Mouse (Mus musculus) neural tube, embryonic 14.5 days (tissue): ENCODE results near the gene Dennd2a. TPM values are rescaled to one million over a fixed set of nuclear protein-coding genes. Genes with fewer than 3 reads are reported as not detected.

Experiments
- ATAC-seq: fragments of 200-750 bp; cut with Nextera tagmentation; 2 replicates; pipeline ENCODE4 v1.8.0; 2017; ENCODE audit warnings: low read depth, mild to moderate bottlenecking, moderate TSS enrichment, moderate library complexity
- H3K27ac ChIP-seq: fragments of 300-500 bp; sonication (generic); 2 replicates; pipeline ENCODE4 v1.5.1; 2014; ENCODE audit warnings: low read depth, mild to moderate bottlenecking, control low read depth, low read length, moderate library complexity, mixed read lengths
- H3K27me3 ChIP-seq: fragments of 300-500 bp; sonication (generic); 2 replicates; pipeline ENCODE4 v1.6.1; 2014; ENCODE audit warnings: low read length; ENCODE audit not compliant: control insufficient read depth, insufficient read depth
- H3K36me3 ChIP-seq: fragments of 300-500 bp; sonication (generic); 2 replicates; pipeline ENCODE4 v1.6.1; 2014; ENCODE audit warnings: low read length, mixed read lengths; ENCODE audit not compliant: control insufficient read depth, insufficient read depth
- H3K4me1 ChIP-seq: fragments of 300-500 bp; sonication (generic); 2 replicates; pipeline ENCODE4 v1.6.1; 2014; ENCODE audit warnings: low read length; ENCODE audit not compliant: control insufficient read depth, insufficient read depth
- H3K4me2 ChIP-seq: fragments of 300-500 bp; sonication (generic); 2 replicates; pipeline ENCODE4 v1.6.1; 2014; ENCODE audit warnings: mild to moderate bottlenecking, low read depth, low read length, control low read depth
- H3K4me3 ChIP-seq: fragments of 300-500 bp; sonication (generic); 2 replicates; pipeline ENCODE4 v1.5.1; 2014; ENCODE audit warnings: low read depth, low read length, control low read depth, mixed read lengths
- H3K9ac ChIP-seq: fragments of 300-500 bp; sonication (generic); replicated peaks from 2 replicates; pipeline ENCODE4 v1.6.1; 2014; ENCODE audit warnings: low read depth, mild to moderate bottlenecking, control low read depth, low read length, mixed read lengths
- H3K9me3 ChIP-seq: fragments of 300-500 bp; sonication (generic); 2 replicates; pipeline ENCODE4 v1.6.1; 2016; ENCODE audit warnings: low read length; ENCODE audit not compliant: control insufficient read depth
- WGBS: fragments of 180-500 bp; shearing (Covaris S2); extraction: QIAGEN DNeasy Blood & Tissue Kit; methylation state at CpG from one replicate; pipeline ENCODE4 v1.1.7; 2014; 5-methylcytosine and 5-hydroxymethylcytosine counted together
- polyA plus RNA-seq: library from polyadenylated mRNA; unstranded; fragments of >200 nt; fragmentation: Nextera tagmentation; extraction: Ambion mirVana; gene quantifications from 2 replicates; pipeline ENCODE4 v1.2.1, GENCODE M21; 2014

The Dennd2a gene
- polyA plus RNA-seq, 1 experiment from 2014 or later, result 20.1 TPM

GRCm38 (mm10) chr6:39474424-39474823 is 83.2 kb downstream of the Dennd2a start:
- no peak for ATAC-seq
- 65% methylated on average over 6 of the region's 6 CpGs for WGBS

GRCm38 (mm10) chr6:39472837-39473236 is 84.8 kb downstream of the Dennd2a start:
- no peak overlapping the region for H3K27ac ChIP-seq
- H3K27me3 ChIP-seq, result no peaks in the 10 kb centered on the region
- no peak overlapping the region for H3K9ac ChIP-seq
- H3K4me3 ChIP-seq, result no peak overlapping the region
- ATAC-seq, result no peak
- no peaks in the 10 kb centered on the region for H3K9me3 ChIP-seq
- no peak overlapping the region for H3K4me2 ChIP-seq
- 85% methylated on average over 5 of the region's 5 CpGs for WGBS
- no peaks in the 10 kb centered on the region for H3K4me1 ChIP-seq
- peaks cover 16% of the 10 kb centered on the region for H3K36me3 ChIP-seq

More at GRCm38 (mm10) chr6:39474424-39474823, 83.2 kb downstream of the Dennd2a start:
- no peak overlapping the region for H3K4me2 ChIP-seq
- H3K27me3 ChIP-seq, result no peaks in the 10 kb centered on the region
- no peaks in the 10 kb centered on the region for H3K9me3 ChIP-seq
- H3K36me3 ChIP-seq, result 0 out of 2 replicates have a peak, but pooled peaks cover 3% of the 10 kb centered on the region
- no peak overlapping the region for H3K27ac ChIP-seq
- H3K9ac ChIP-seq, result no peak overlapping the region
- 0 out of 2 replicates have a peak, but pooled peaks cover 7% of the 10 kb centered on the region for H3K4me1 ChIP-seq
- H3K4me3 ChIP-seq, result no peak overlapping the region

GRCm38 (mm10) chr6:39472271-39472670 is 85.4 kb downstream of the Dennd2a start:
- Histone ChIP-seq H3K4me3 (no peak overlapping the region), H3K9ac (no peak overlapping the region), H3K36me3 (peaks cover 14% of the 10 kb centered on the region), H3K27ac (no peak overlapping the region), H3K27me3 (no peaks in the 10 kb centered on the region), H3K4me1 (no peaks in the 10 kb centered on the region), H3K9me3 (no peaks in the 10 kb centered on the region), H3K4me2 (no peak overlapping the region)
- no peak for ATAC-seq
- 89% methylated on average over 4 of the region's 4 CpGs for WGBS

GRCm38 (mm10) chr6:39470076-39470475 is 87.6 kb downstream of the Dennd2a start:
- ATAC-seq, result no peak
- Histone ChIP-seq H3K4me1 (no peaks in the 10 kb centered on the region), H3K4me3 (no peak overlapping the region), H3K4me2 (no peak overlapping the region), H3K36me3 (peaks cover 14% of the 10 kb centered on the region), H3K27ac (no peak overlapping the region), H3K27me3 (no peaks in the 10 kb centered on the region), H3K9ac (no peak overlapping the region), H3K9me3 (no peaks in the 10 kb centered on the region)
- WGBS, result 96% methylated on average over 14 of the region's 14 CpGs

GRCm38 (mm10) chr6:39469427-39469826 is 88.2 kb downstream of the Dennd2a start:
- Histone ChIP-seq H3K27ac (no peak overlapping the region), H3K27me3 (no peaks in the 10 kb centered on the region), H3K4me3 (no peak overlapping the region), H3K36me3 (peaks cover 14% of the 10 kb centered on the region), H3K9ac (no peak overlapping the region), H3K4me2 (no peak overlapping the region), H3K9me3 (no peaks in the 10 kb centered on the region), H3K4me1 (no peaks in the 10 kb centered on the region)
- ATAC-seq, result no peak
- WGBS, result 94% methylated on average over 5 of the region's 5 CpGs

GRCm38 (mm10) chr6:39462621-39463538 is 94.8 kb downstream of the Dennd2a start:
- Histone ChIP-seq H3K4me2 (no peak overlapping the region), H3K9me3 (no peaks in the 10 kb centered on the region), H3K27ac (no peak overlapping the region), H3K4me1 (no peaks in the 10 kb centered on the region), H3K4me3 (no peak overlapping the region), H3K27me3 (no peaks in the 10 kb centered on the region), H3K36me3 (no peaks in the 10 kb centered on the region; the same call in 1 of the 2 replicates), H3K9ac (no peak overlapping the region)
- 49% methylated on average over 16 of the region's 16 CpGs for WGBS
- ATAC-seq, result peak; percentile 75; the same call in 1 of the 2 replicates

- Histone ChIP-seq H3K9me3 (no peaks in the 10 kb centered on the region), H3K9ac (no peak overlapping the region), H3K4me1 (no peaks in the 10 kb centered on the region), H3K4me3 (no peak overlapping the region), H3K27me3 (no peaks in the 10 kb centered on the region), H3K36me3 (no peaks in the 10 kb centered on the region), H3K4me2 (no peak overlapping the region), H3K27ac (no peak overlapping the region)
- no peak for ATAC-seq
- 94% methylated on average over 11 of the region's 11 CpGs for WGBS
These were observed 97.6 kb downstream of the Dennd2a start for GRCm38 (mm10) chr6:39460040-39460439.

- 23% methylated on average over 8 of the region's 8 CpGs for WGBS
- Histone ChIP-seq H3K9ac (no peak overlapping the region), H3K9me3 (no peaks in the 10 kb centered on the region), H3K4me1 (no peaks in the 10 kb centered on the region), H3K36me3 (no peaks in the 10 kb centered on the region), H3K27me3 (no peaks in the 10 kb centered on the region), H3K27ac (no peak overlapping the region), H3K4me3 (no peak overlapping the region), H3K4me2 (no peak overlapping the region)
- ATAC-seq, result no peak
These were observed 102.1 kb downstream of the Dennd2a start for GRCm38 (mm10) chr6:39455339-39456160.

GRCm38 (mm10) chr6:39454616-39455015 is 103.1 kb downstream of the Dennd2a start:
- H3K4me3 ChIP-seq, result no peak overlapping the region
- no peaks in the 10 kb centered on the region for H3K9me3 ChIP-seq
- no peaks in the 10 kb centered on the region for H3K36me3 ChIP-seq
- no peak for ATAC-seq
- 53% methylated on average over 2 of the region's 2 CpGs for WGBS
- no peak overlapping the region for H3K9ac ChIP-seq
- H3K27me3 ChIP-seq, result no peaks in the 10 kb centered on the region
- H3K27ac ChIP-seq, result no peak overlapping the region
- no peak overlapping the region for H3K4me2 ChIP-seq
- H3K4me1 ChIP-seq, result no peaks in the 10 kb centered on the region
